Mouse (Mus musculus) neural tube, embryonic 15.5 days (tissue): Measurements from ENCODE around the gene Rnf152. TPM values are rescaled to one million over a fixed set of nuclear protein-coding genes. Genes with fewer than 3 reads are reported as not detected.

Source experiments
- ATAC-seq: fragments of 200-750 bp; cut with Nextera tagmentation; 2 replicates; pipeline ENCODE4 v1.8.0; 2017; ENCODE audit warnings: mild to moderate bottlenecking, moderate TSS enrichment, moderate library complexity; ENCODE audit not compliant: low FRiP score
- H3K27ac ChIP-seq: fragments of 300-500 bp; sonication (generic); replicated peaks from 2 replicates; pipeline ENCODE4 v1.5.1; 2015; ENCODE audit warnings: mild to moderate bottlenecking, inconsistent platforms
- H3K27me3 ChIP-seq: fragments of 300-500 bp; sonication (generic); replicated peaks from 2 replicates; pipeline ENCODE4 v1.6.1; 2015; ENCODE audit warnings: inconsistent platforms
- H3K36me3 ChIP-seq: fragments of 300-500 bp; sonication (generic); 2 replicates; pipeline ENCODE4 v1.6.1; 2015; ENCODE audit warnings: inconsistent platforms
- H3K4me1 ChIP-seq: fragments of 300-500 bp; sonication (generic); 2 replicates; pipeline ENCODE4 v1.6.1; 2015; ENCODE audit warnings: inconsistent platforms
- H3K4me2 ChIP-seq: fragments of 300-500 bp; sonication (generic); 2 replicates; pipeline ENCODE4 v1.6.1; 2015; ENCODE audit warnings: inconsistent platforms, mild to moderate bottlenecking, moderate library complexity
- H3K4me3 ChIP-seq: fragments of 300-500 bp; sonication (generic); replicated peaks from 2 replicates; pipeline ENCODE4 v1.5.1; 2015; ENCODE audit warnings: mild to moderate bottlenecking, inconsistent platforms
- H3K9ac ChIP-seq: fragments of 300-500 bp; sonication (generic); replicated peaks from 2 replicates; pipeline ENCODE4 v1.6.1; 2015; ENCODE audit warnings: mild to moderate bottlenecking, inconsistent platforms
- H3K9me3 ChIP-seq: fragments of 300-500 bp; sonication (generic); replicated peaks from 2 replicates; pipeline ENCODE4 v1.6.1; 2016; ENCODE audit warnings: inconsistent platforms
- WGBS: fragments of 180-500 bp; shearing (Covaris S2); methylation state at CpG from one replicate; pipeline ENCODE4 v1.1.7; 2015; ENCODE audit warnings: mixed read lengths; 5-methylcytosine and 5-hydroxymethylcytosine counted together
- polyA plus RNA-seq: library from polyadenylated mRNA; unstranded; fragments of >200 nt; fragmentation: Nextera tagmentation; extraction: Ambion mirVana; gene quantifications from 2 replicates; pipeline ENCODE4 v1.2.1, GENCODE M21; 2015

Gene Rnf152
- polyA plus RNA-seq, 1 experiment from 2014 or later = 24.1 TPM

DNA sequence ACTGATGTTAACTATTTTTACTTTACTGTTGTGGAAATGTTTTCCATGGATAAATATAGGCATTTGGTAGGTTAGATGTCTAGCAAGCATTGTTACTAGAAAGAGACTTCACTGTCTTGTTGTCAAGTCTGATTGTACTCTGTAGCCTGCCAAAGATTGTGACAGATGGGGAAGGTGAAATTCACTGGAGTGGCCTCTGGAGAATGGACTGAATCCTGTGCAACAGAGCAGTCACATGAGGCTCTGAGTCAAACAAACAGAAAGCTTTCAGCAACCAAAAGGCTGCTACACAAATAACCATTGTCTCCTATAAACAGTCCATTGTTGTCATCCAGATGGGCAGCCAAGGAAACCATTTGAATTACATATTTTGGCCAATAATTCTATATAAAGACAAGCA, 15.6 kb downstream of the Rnf152 start:
- Histone ChIP-seq H3K27me3 (no peaks in the 10 kb centered on the region), H3K27ac (no peak overlapping the region), H3K4me2 (no peak overlapping the region), H3K4me3 (no peak overlapping the region), H3K36me3 (peaks cover 3% of the 10 kb centered on the region; the same call in 1 of the 2 replicates), H3K4me1 (no peaks in the 10 kb centered on the region), H3K9me3 (no peaks in the 10 kb centered on the region), H3K9ac (no peak overlapping the region)
- ATAC-seq = no peak

DNA sequence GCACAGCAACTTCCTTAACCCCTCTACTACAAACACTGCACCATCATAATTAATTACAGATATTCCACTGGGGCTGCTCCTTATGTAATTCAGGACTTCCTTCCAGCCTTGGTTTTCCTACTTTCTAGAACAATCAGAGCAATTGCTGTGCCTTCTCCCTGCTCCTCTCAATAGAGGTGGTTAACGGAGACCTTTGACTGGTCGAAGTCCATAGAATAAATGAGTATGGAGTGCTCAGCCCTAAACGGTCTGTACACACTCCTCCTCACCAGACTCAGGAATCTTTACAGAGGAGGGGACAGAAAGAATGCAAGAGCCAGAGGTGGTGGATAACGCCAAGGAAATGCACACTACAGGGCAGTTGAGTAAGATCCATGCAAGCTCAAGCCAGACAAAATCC, 19.1 kb downstream of the Rnf152 start:
- Histone ChIP-seq H3K36me3 (peaks cover under 1% of the 10 kb centered on the region; the same call in 1 of the 2 replicates), H3K4me1 (no peaks in the 10 kb centered on the region), H3K4me2 (no peak overlapping the region), H3K27ac (no peak overlapping the region), H3K27me3 (no peaks in the 10 kb centered on the region), H3K9me3 (no peaks in the 10 kb centered on the region), H3K4me3 (no peak overlapping the region), H3K9ac (no peak overlapping the region)
- WGBS = 83% methylated on average over 4 of the region's 4 CpGs
- ATAC-seq = no peak

DNA sequence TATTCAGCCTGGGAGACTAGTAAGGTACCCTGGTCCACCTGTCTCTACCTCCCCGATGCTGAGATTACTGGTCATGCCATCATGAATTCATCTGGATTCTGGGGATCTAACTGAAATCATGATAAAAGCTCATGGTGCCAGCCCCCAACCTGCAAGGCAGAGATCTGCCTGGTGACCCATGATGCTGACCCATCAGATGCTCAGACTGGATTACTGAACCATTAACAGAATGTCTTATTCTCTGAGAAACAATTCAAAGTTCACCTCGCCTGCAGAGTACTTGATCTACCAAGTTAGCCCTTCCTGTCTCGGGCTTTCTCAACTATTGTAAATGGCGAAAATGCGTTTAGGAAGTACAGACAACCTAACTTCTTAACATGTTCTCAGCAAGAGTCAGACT, 20.4 kb downstream of the Rnf152 start:
- 96% methylated on average over 5 of the region's 5 CpGs for WGBS
- no peaks in the 10 kb centered on the region for H3K9me3 ChIP-seq
- no peak overlapping the region for H3K9ac ChIP-seq
- H3K27me3 ChIP-seq = no peaks in the 10 kb centered on the region
- peaks cover 7% of the 10 kb centered on the region; the same call in 1 of the 2 replicates for H3K4me1 ChIP-seq
- H3K27ac ChIP-seq = no peak overlapping the region
- no peak overlapping the region for H3K4me3 ChIP-seq
- H3K36me3 ChIP-seq = no peaks in the 10 kb centered on the region
- ATAC-seq = no peak
- no peak overlapping the region for H3K4me2 ChIP-seq

GRCm38 (mm10) chr1:105332087-105332731, 24.3 kb downstream of the Rnf152 start:
- no peak overlapping the region for H3K27ac ChIP-seq
- 85% methylated on average over 8 of the region's 8 CpGs for WGBS
- ATAC-seq = 0 out of 2 replicates have a peak, but pooled peaks have one; percentile 16

GRCm38 (mm10) chr1:105331605-105332004, 24.9 kb downstream of the Rnf152 start:
- peaks cover 6% of the 10 kb centered on the region; the same call in 1 of the 2 replicates for H3K36me3 ChIP-seq
- no peaks in the 10 kb centered on the region for H3K9me3 ChIP-seq
- no peak for ATAC-seq
- 40% methylated on average over 5 of the region's 5 CpGs for WGBS
- no peak overlapping the region for H3K27ac ChIP-seq
- H3K4me1 ChIP-seq = peaks cover 7% of the 10 kb centered on the region; the same call in 1 of the 2 replicates
- no peak overlapping the region for H3K4me2 ChIP-seq
- no peak overlapping the region for H3K4me3 ChIP-seq
- H3K9ac ChIP-seq = no peak overlapping the region
- H3K27me3 ChIP-seq = no peaks in the 10 kb centered on the region

More at GRCm38 (mm10) chr1:105332087-105332731, 24.3 kb downstream of the Rnf152 start:
- H3K4me3 ChIP-seq = no peak overlapping the region
- H3K4me1 ChIP-seq = peaks cover 7% of the 10 kb centered on the region; the same call in 1 of the 2 replicates
- no peak overlapping the region for H3K9ac ChIP-seq
- H3K27me3 ChIP-seq = no peaks in the 10 kb centered on the region
- no peak overlapping the region for H3K4me2 ChIP-seq
- no peaks in the 10 kb centered on the region for H3K9me3 ChIP-seq
- peaks cover 6% of the 10 kb centered on the region; the same call in 1 of the 2 replicates for H3K36me3 ChIP-seq

GRCm38 (mm10) chr1:105330581-105331320, 25.8 kb downstream of the Rnf152 start:
- Histone ChIP-seq H3K9me3 (no peaks in the 10 kb centered on the region), H3K4me1 (peaks cover 7% of the 10 kb centered on the region; the same call in 1 of the 2 replicates), H3K27ac (no peak overlapping the region), H3K36me3 (peaks cover 6% of the 10 kb centered on the region; the same call in 1 of the 2 replicates), H3K9ac (no peak overlapping the region), H3K4me2 (no peak overlapping the region), H3K27me3 (no peaks in the 10 kb centered on the region), H3K4me3 (no peak overlapping the region)
- WGBS = 84% methylated on average over 5 of the region's 5 CpGs
- no peak for ATAC-seq

DNA sequence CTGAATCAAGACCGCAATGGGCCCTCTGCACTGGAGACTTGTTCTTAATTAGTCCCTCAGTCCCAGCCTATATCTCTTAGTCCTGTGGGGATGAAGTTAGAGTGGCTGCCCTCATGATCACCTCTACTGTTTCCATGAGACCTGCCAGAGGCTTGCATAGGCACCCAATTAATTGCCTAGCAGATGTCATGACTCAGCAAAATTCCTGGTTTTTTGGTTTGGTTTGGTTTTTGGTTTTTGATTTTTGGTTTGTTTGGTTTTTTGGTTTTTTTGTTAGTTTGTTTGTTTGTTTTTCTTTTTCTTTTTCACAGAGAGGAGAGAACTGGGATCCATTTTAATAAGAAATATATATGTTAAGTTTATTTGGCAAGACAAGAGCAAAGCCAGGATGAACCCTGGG, 28.7 kb downstream of the Rnf152 start:
- WGBS = 100% methylated on average over 1 of the region's 1 CpGs
- H3K4me3 ChIP-seq = no peak overlapping the region
- no peaks in the 10 kb centered on the region for H3K27me3 ChIP-seq
- H3K9me3 ChIP-seq = no peaks in the 10 kb centered on the region
- H3K9ac ChIP-seq = no peak overlapping the region
- H3K27ac ChIP-seq = no peak overlapping the region
- H3K36me3 ChIP-seq = peaks cover 6% of the 10 kb centered on the region; the same call in 1 of the 2 replicates
- ATAC-seq = no peak
- H3K4me2 ChIP-seq = no peak overlapping the region
- H3K4me1 ChIP-seq = peaks cover 7% of the 10 kb centered on the region; the same call in 1 of the 2 replicates

DNA sequence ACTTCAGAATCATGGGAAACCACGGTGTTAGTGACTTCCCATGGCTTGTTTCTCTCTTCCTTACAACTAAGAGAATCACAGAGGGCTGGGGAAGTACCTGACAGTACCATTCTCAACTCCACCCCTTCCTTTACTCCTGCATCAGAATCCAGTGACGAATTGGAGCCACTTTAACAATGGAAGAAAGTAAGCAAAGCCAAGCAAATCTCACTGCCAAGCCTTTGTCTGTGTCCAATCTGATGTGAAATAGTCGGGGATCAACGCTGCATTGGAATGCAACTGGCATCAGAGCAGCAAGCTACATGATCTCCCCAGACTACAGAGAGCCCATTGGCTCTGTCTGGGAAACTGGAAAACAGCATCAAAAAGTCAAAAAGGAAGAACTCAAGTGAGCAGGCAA, 31.9 kb downstream of the Rnf152 start:
- no peak for ATAC-seq
- Histone ChIP-seq H3K27me3 (no peaks in the 10 kb centered on the region), H3K4me1 (no peaks in the 10 kb centered on the region), H3K4me2 (no peak overlapping the region), H3K4me3 (no peak overlapping the region), H3K9me3 (no peaks in the 10 kb centered on the region), H3K27ac (no peak overlapping the region), H3K36me3 (peaks cover 6% of the 10 kb centered on the region; the same call in 1 of the 2 replicates), H3K9ac (no peak overlapping the region)
- whole genome bisulfite sequencing = 64% methylated on average over 4 of the region's 4 CpGs

DNA sequence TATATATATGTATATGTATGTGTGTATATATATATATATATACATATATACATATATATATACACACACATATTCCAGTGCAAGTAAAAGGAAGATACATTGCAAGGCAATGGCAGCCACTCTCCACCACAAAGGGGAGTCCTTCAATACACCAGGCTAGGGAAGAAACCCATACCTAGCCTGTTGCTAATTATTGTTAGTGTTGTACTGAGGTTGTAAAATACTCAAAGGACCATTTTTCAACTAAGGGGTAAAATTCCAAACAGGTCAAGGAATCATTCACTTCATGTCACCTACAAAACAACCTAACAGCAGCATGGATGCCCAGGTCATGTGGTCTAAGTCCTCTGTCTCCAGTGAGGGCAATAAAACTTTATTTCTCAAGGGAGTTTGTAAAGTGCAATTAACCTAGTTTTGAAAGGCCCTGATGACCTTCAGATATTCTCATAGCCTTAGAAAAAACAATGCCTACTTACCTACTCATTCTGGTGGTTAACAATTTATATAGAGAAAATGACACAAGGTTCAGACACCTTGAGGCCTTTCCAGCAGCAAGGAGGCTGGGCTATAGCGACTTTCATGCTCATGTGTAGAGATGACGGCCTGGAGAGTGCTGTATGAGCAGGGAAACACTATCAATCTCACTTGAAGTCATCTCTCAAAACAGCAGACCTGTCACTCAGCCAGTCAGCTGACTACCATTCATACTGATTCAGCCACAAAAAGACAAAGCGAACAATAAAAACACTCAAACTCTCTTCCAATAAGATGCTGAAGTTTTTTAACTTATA, 42.3 kb downstream of the Rnf152 start:
- 58% methylated on average over 3 of the region's 3 CpGs for WGBS
- H3K27ac ChIP-seq = no peak overlapping the region
- ATAC-seq = no peak

DNA sequence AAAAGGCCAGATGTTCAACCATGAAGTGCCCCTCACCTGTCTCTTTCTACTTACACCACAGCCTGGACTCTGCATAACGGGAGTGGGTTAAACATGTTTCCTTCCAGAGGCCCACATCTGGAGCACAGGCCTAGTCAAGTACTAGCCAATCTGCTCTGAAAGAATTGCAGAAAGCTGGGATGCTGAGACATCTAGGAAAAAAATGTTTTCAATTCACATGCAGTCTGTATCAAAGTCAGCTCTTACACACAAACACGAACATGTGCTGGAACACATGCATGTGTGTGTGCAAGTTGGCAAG, 44.0 kb downstream of the Rnf152 start:
- H3K9ac ChIP-seq = no peak overlapping the region
- H3K27me3 ChIP-seq = no peaks in the 10 kb centered on the region
- H3K4me2 ChIP-seq = no peak overlapping the region
- no peaks in the 10 kb centered on the region for H3K4me1 ChIP-seq
- WGBS = 57% methylated on average over 2 of the region's 2 CpGs
- H3K36me3 ChIP-seq = no peaks in the 10 kb centered on the region
- no peak overlapping the region for H3K4me3 ChIP-seq
- peak overlapping the region; percentile 41 for H3K27ac ChIP-seq
- no peak for ATAC-seq
- H3K9me3 ChIP-seq = no peaks in the 10 kb centered on the region

More for the DNA sequence above, 42.3 kb downstream of the Rnf152 start:
- Histone ChIP-seq H3K27me3 (no peaks in the 10 kb centered on the region), H3K9me3 (no peaks in the 10 kb centered on the region), H3K4me2 (no peak overlapping the region), H3K36me3 (no peaks in the 10 kb centered on the region), H3K4me1 (no peaks in the 10 kb centered on the region), H3K4me3 (no peak overlapping the region), H3K9ac (no peak overlapping the region)

GRCm38 (mm10) chr1:105311899-105312600, 44.5 kb downstream of the Rnf152 start:
- H3K27ac ChIP-seq = peak overlapping the region; percentile 41

More at GRCm38 (mm10) chr1:105311899-105312600, 44.5 kb downstream of the Rnf152 start:
- no peaks in the 10 kb centered on the region for H3K36me3 ChIP-seq
- ATAC-seq = no peak
- H3K4me3 ChIP-seq = no peak overlapping the region
- 100% methylated on average over 1 of the region's 1 CpGs for WGBS
- H3K4me2 ChIP-seq = no peak overlapping the region
- H3K27me3 ChIP-seq = no peaks in the 10 kb centered on the region
- no peaks in the 10 kb centered on the region for H3K9me3 ChIP-seq
- no peaks in the 10 kb centered on the region for H3K4me1 ChIP-seq
- H3K9ac ChIP-seq = no peak overlapping the region
